Mouse (Mus musculus) kidney, embryonic 16.5 days (tissue): ENCODE measurements around the gene Zbtb48. TPM values are rescaled to one million over a fixed set of nuclear protein-coding genes. Genes with fewer than 3 reads are reported as not detected.

Experiments
- ATAC-seq: fragments of 200-750 bp; cut with Nextera tagmentation; 2 replicates; pipeline ENCODE4 v1.8.0; 2017; ENCODE audit warnings: moderate TSS enrichment; ENCODE audit not compliant: low FRiP score, low TSS enrichment
- H3K27ac ChIP-seq: fragments of 300-500 bp; sonication (generic); 2 replicates; pipeline ENCODE4 v1.5.1; 2014; ENCODE audit warnings: low read length
- H3K27me3 ChIP-seq: fragments of 300-500 bp; sonication (generic); 2 replicates; pipeline ENCODE4 v1.6.1; 2014; ENCODE audit warnings: low read length, control low read depth, mixed read lengths; ENCODE audit not compliant: insufficient read depth
- H3K36me3 ChIP-seq: fragments of 300-500 bp; sonication (generic); 2 replicates; pipeline ENCODE4 v1.6.1; 2014; ENCODE audit warnings: low read length, control low read depth, mixed read lengths; ENCODE audit not compliant: insufficient read depth
- H3K4me1 ChIP-seq: fragments of 300-500 bp; sonication (generic); 2 replicates; pipeline ENCODE4 v1.6.1; 2014; ENCODE audit warnings: low read length, control low read depth, mixed read lengths; ENCODE audit not compliant: insufficient read depth
- H3K4me2 ChIP-seq: fragments of 300-500 bp; sonication (generic); replicated peaks from 2 replicates; pipeline ENCODE4 v1.6.1; 2014; ENCODE audit warnings: low read depth, low read length
- H3K4me3 ChIP-seq: fragments of 300-500 bp; sonication (generic); 2 replicates; pipeline ENCODE4 v1.5.1; 2014; ENCODE audit warnings: mild to moderate bottlenecking, low read length
- H3K9ac ChIP-seq: fragments of 300-500 bp; sonication (generic); replicated peaks from 2 replicates; pipeline ENCODE4 v1.6.1; 2014; ENCODE audit warnings: low read length
- H3K9me3 ChIP-seq: fragments of 300-500 bp; sonication (generic); 2 replicates; pipeline ENCODE4 v1.6.1; 2016; ENCODE audit warnings: low read length, control low read depth
- WGBS: fragments of 180-500 bp; shearing (Covaris S2); extraction: QIAGEN DNeasy Blood & Tissue Kit; methylation state at CpG from one replicate; pipeline ENCODE4 v1.1.7; 2014; 5-methylcytosine and 5-hydroxymethylcytosine counted together
- polyA plus RNA-seq: library from polyadenylated mRNA; unstranded; fragments of >200 nt; fragmentation: Nextera tagmentation; extraction: Ambion mirVana; gene quantifications from 2 replicates; pipeline ENCODE4 v1.2.1, GENCODE M21; 2015

The Zbtb48 gene
- 25.3 and 26.0 TPM in 2 replicates for polyA plus RNA-seq

DNA sequence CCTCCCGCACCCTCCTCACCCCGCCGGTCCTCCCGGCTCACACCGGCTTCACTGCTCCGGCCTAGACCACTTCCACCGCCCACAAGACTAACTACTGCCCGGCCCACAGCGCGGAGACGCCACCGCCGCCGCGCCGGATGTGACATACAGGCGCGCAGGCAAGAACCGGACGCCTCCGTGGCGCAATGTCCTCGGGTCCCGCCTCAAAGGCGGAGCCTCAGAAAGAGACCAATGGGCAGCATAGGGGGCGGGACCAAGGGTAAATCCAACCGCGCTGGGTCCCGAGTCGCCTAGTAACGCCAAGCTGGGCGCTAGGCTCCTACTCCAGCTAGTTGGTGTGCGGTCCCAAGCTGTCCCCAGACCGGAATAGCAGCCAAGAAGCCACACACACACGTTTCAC, at the start of gene Zbtb48:
Zbtb48 (minus strand) TSS at position 148 of the 400 bp plus-strand sequence.
- peak within 1 kb of the TSS; percentile 86 for H3K4me3 ChIP-seq
- no peaks in the 10 kb centered on the region for H3K27me3 ChIP-seq
- no peaks in the 10 kb centered on the region for H3K9me3 ChIP-seq
- peaks cover 13% of the 10 kb centered on the region for H3K36me3 ChIP-seq
- peak within 1 kb of the TSS; percentile 85 for H3K4me2 ChIP-seq
- peaks cover 34% of the 10 kb centered on the region for H3K4me1 ChIP-seq
- H3K9ac ChIP-seq = peak within 1 kb of the TSS; percentile 79
- peak; percentile 98 for ATAC-seq
- H3K27ac ChIP-seq = peak within 1 kb of the TSS; percentile 76
- WGBS = under 1% methylated on average over 35 of the region's 35 CpGs

DNA sequence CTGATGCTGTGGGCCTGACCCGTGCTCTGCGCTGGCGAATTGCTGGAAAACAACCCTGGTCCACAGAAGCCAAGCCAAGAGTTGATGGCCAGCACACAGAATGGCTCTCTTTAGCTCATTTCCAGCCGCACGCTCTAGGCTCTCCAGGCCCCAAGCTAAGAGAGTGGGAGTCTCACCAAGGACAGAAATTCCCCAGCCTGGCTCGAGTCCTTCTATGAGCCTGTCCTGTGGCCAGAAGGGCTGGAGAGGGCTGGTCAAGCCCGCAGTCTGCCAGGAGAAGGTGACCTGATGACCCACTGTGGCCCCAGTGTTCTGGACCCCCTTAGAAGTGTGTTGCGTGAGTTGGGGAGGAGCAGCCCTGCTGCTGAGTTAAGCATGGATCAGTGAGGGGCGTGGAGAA, 49.7 kb upstream of the Zbtb48 start:
- Histone ChIP-seq H3K4me3 (no peak overlapping the region), H3K27me3 (no peaks in the 10 kb centered on the region), H3K27ac (no peak overlapping the region), H3K4me2 (no peak overlapping the region), H3K4me1 (peaks cover 19% of the 10 kb centered on the region), H3K9ac (no peak overlapping the region), H3K9me3 (no peaks in the 10 kb centered on the region), H3K36me3 (no peaks in the 10 kb centered on the region)
- ATAC-seq = no peak
- 87% methylated on average over 9 of the region's 9 CpGs for WGBS

DNA sequence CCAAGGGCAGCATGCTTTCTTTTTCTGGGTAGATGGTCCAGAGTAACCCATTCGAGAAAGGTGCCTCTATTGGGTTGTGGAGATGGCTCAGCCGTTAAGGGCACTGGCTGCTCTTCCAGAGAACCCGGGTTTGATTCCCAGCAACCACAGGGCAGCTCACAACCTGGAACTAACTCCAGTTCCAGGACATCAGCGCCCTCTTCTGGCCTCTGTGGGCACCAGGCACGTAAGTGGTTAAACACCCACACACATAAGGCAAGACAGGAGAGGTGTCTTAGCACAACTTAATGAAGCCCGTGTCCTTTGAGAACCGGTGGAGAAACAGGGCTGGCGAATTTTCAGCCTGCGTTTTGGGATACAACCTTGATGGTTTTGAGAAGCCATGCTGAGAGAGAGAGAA, 47.1 kb upstream of the Zbtb48 start:
- no peaks in the 10 kb centered on the region for H3K27me3 ChIP-seq
- 84% methylated on average over 9 of the region's 9 CpGs for WGBS
- H3K9me3 ChIP-seq = no peaks in the 10 kb centered on the region
- H3K36me3 ChIP-seq = no peaks in the 10 kb centered on the region
- peaks cover 20% of the 10 kb centered on the region for H3K4me1 ChIP-seq
- H3K4me3 ChIP-seq = no peak overlapping the region
- ATAC-seq = no peak
- H3K4me2 ChIP-seq = no peak overlapping the region
- no peak overlapping the region for H3K9ac ChIP-seq
- H3K27ac ChIP-seq = no peak overlapping the region

GRCm38 (mm10) chr4:152073715-152074114, 46.2 kb upstream of the Zbtb48 start:
- 63% methylated on average over 6 of the region's 6 CpGs for WGBS
- Histone ChIP-seq H3K4me2 (no peak overlapping the region), H3K4me1 (peaks cover 20% of the 10 kb centered on the region), H3K9me3 (no peaks in the 10 kb centered on the region), H3K36me3 (no peaks in the 10 kb centered on the region), H3K27ac (no peak overlapping the region), H3K9ac (no peak overlapping the region), H3K4me3 (no peak overlapping the region), H3K27me3 (no peaks in the 10 kb centered on the region)
- ATAC-seq = no peak

DNA sequence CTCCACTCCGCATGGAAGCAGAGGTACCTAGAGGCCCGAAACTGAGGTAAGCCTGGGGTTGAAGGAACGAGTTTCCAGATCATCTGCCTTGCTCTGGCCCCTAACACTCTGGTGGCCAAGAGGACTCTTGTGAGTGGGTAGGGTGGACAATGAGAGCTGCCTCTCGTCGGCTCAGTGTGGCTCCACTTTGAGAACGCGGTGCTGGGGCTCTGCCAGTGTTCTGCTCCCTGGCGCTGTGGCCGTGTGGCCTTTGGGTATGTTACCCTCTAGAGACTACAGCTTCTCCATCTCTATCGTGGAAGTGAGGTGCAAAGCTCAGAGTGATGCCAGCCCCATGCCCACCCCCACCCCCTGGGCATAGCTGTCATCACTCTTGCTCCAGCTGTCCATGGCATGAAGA, 45.2 kb upstream of the Zbtb48 start:
- H3K27ac ChIP-seq = no peak overlapping the region
- WGBS = 73% methylated on average over 10 of the region's 10 CpGs
- no peak overlapping the region for H3K4me3 ChIP-seq
- no peak for ATAC-seq
- H3K9ac ChIP-seq = no peak overlapping the region
- H3K36me3 ChIP-seq = no peaks in the 10 kb centered on the region
- H3K4me1 ChIP-seq = peaks cover 20% of the 10 kb centered on the region
- H3K27me3 ChIP-seq = no peaks in the 10 kb centered on the region
- no peaks in the 10 kb centered on the region for H3K9me3 ChIP-seq
- H3K4me2 ChIP-seq = no peak overlapping the region

- Histone ChIP-seq H3K4me1 (peaks cover 20% of the 10 kb centered on the region), H3K4me2 (no peak within 1 kb of the TSS), H3K4me3 (no peak within 1 kb of the TSS), H3K36me3 (no peaks in the 10 kb centered on the region), H3K9ac (no peak within 1 kb of the TSS), H3K27me3 (no peaks in the 10 kb centered on the region), H3K27ac (no peak within 1 kb of the TSS), H3K9me3 (no peaks in the 10 kb centered on the region)
- WGBS = 62% methylated on average over 10 of the region's 10 CpGs
- no peak for ATAC-seq
These were observed 44.7 kb upstream of the Zbtb48 start, which contains the start of gene Plekhg5 for GRCm38 (mm10) chr4:152072121-152072601. Plekhg5 (plus strand) TSS chr4:152072498.

DNA sequence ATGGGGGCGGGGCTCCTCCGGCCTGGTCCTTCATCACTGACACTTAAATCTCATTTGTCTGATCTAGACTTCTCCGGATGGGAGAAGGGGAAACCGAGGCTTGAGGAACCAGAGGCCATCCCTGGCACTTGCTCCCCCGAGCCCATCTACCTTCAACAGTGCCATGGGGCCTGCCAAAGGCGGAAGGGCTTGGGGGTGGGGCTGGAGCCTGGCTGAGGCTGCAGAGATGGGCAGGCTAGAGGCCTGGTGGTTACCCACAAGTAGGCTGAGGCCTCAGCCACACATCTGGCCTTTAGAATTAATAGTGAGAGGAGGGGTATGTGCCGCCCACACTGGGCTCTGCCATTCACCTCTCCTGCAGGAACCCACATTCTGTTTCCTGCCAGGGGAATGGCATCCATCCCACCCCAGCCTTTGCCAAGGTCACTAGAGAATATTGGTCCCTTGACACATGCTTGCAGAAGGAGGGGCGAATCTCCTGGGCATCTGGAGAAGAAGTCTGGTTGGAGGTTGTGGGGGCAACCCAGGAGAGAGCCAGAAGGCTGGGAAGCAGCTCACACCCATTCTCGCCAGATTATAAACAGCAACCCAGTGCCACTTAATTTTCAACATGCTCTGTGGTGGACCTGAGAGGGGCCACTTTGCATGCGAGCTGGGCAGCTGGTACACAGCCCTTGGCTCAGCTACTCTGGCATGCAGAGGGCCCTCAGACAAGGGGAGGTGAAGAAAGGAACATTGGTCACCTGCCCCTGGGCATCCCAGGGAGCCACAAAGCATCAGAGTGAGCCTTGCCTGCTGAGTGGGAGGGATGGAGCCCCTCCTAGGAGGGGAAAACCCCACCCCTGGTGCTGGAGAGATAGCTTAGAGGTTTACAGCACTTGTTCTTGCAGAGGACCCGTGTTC, 43.3 kb upstream of the Zbtb48 start:
- Histone ChIP-seq H3K4me2 (no peak overlapping the region), H3K9ac (no peak overlapping the region), H3K27me3 (no peaks in the 10 kb centered on the region), H3K4me3 (no peak overlapping the region), H3K4me1 (peaks cover 13% of the 10 kb centered on the region), H3K9me3 (no peaks in the 10 kb centered on the region), H3K36me3 (no peaks in the 10 kb centered on the region), H3K27ac (no peak overlapping the region)
- no peak for ATAC-seq
- WGBS = 79% methylated on average over 11 of the region's 11 CpGs

GRCm38 (mm10) chr4:152069245-152069644, 41.8 kb upstream of the Zbtb48 start:
- H3K9ac ChIP-seq = no peak overlapping the region
- H3K36me3 ChIP-seq = no peaks in the 10 kb centered on the region
- H3K27ac ChIP-seq = no peak overlapping the region
- peaks cover 7% of the 10 kb centered on the region; the same call in 1 of the 2 replicates for H3K4me1 ChIP-seq
- ATAC-seq = no peak
- no peaks in the 10 kb centered on the region for H3K27me3 ChIP-seq
- WGBS = 73% methylated on average over 3 of the region's 3 CpGs
- no peak overlapping the region for H3K4me2 ChIP-seq
- no peaks in the 10 kb centered on the region for H3K9me3 ChIP-seq
- no peak overlapping the region for H3K4me3 ChIP-seq

DNA sequence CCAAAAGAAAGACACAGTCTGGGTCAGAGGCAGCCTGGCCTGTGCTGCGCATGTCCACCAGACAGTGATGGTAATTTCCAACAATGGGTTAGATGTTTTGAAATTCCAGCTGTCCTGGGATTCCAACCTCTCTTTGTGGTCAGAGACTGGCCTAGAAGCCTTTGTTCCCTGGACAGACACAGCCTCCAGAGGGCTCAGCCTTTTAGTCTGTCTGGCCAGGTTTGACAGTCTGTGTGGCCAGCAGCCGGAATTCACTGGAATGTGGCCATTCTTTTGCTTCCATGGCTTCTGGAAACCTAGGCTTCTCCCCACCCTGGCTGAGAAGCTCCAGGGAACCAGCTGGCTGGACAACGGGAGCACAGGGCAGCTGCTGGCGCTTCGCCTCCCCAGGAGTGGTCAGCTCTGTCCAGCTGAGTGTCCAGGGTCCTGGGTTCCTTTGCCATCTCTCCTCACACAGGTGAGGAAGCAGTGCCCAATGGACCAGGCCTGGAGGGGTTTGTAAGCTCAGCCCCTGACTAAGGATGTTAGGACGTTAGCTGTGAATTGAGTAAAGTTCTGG, 40.8 kb upstream of the Zbtb48 start:
- no peak overlapping the region for H3K4me2 ChIP-seq
- H3K9ac ChIP-seq = no peak overlapping the region
- no peak overlapping the region for H3K27ac ChIP-seq
- H3K36me3 ChIP-seq = no peaks in the 10 kb centered on the region
- no peak overlapping the region for H3K4me3 ChIP-seq
- WGBS = 85% methylated on average over 6 of the region's 6 CpGs
- H3K27me3 ChIP-seq = no peaks in the 10 kb centered on the region
- ATAC-seq = no peak
- H3K9me3 ChIP-seq = no peaks in the 10 kb centered on the region
- H3K4me1 ChIP-seq = peaks cover 7% of the 10 kb centered on the region; the same call in 1 of the 2 replicates

DNA sequence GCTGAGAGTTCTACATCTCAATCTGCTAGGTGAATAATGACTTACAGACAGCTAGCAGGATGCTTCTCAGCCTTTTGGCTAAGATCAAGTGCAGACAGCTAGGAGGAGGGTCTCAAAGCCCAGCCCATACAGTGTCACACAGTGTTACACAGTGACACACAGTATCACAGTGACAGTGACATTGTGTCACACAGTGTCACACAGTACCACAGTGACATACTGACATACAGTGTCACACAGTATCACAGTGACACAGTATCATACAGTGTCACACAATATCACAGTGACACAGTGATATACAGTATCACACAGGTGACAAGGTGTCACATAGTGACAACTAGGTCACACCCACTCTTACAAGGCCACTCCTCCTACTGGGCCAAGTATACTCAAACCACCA, 39.8 kb upstream of the Zbtb48 start:
- peaks cover 2% of the 10 kb centered on the region; the same call in 1 of the 2 replicates for H3K4me1 ChIP-seq
- H3K9ac ChIP-seq = no peak overlapping the region
- H3K27me3 ChIP-seq = no peaks in the 10 kb centered on the region
- no peak overlapping the region for H3K27ac ChIP-seq
- H3K4me3 ChIP-seq = no peak overlapping the region
- no peak for ATAC-seq
- H3K36me3 ChIP-seq = no peaks in the 10 kb centered on the region
- H3K4me2 ChIP-seq = no peak overlapping the region
- H3K9me3 ChIP-seq = no peaks in the 10 kb centered on the region
